Mouse (Mus musculus) cerebellum, adult 11 months (tissue): ENCODE measurements around the gene Iqca.

ENCODE experiments used
- DNase-seq: peaks from one replicate; pipeline ENCODE4 v3.0.0; 2022

Iqca gene

GRCm38 (mm10) chr1:90051347-90051746 is 101.9 kb downstream of the Iqca start:
- peak; percentile 12 for DNase-seq

- no peak for DNase-seq
These were observed 103.0 kb downstream of the Iqca start for GRCm38 (mm10) chr1:90050046-90050739.

- DNase-seq = no peak
These were observed 124.9 kb downstream of the Iqca start for GRCm38 (mm10) chr1:90028305-90028704.

GRCm38 (mm10) chr1:90026945-90027344 is 126.3 kb downstream of the Iqca start:
- no peak for DNase-seq

- DNase-seq = no peak
These were observed 132.9 kb downstream of the Iqca start for GRCm38 (mm10) chr1:90020336-90020735.

- no peak for DNase-seq
These were observed 135.1 kb downstream of the Iqca start for GRCm38 (mm10) chr1:90018071-90018470.

GRCm38 (mm10) chr1:90014446-90014845 is 138.8 kb downstream of the Iqca start, which contains the start of gene Asb18:
TSS of gene Asb18 (minus strand) at chr1:90014666.
- peak; percentile 26 for DNase-seq

- DNase-seq = no peak
These were observed 139.9 kb downstream of the Iqca start for GRCm38 (mm10) chr1:90013273-90013672.

GRCm38 (mm10) chr1:90012850-90013249 is 140.4 kb downstream of the Iqca start:
- no peak for DNase-seq

GRCm38 (mm10) chr1:90012168-90012567 is 141.0 kb downstream of the Iqca start:
- DNase-seq = no peak

- no peak for DNase-seq
These were observed 143.1 kb downstream of the Iqca start for GRCm38 (mm10) chr1:90010077-90010476.

GRCm38 (mm10) chr1:90009188-90009587 is 144.0 kb downstream of the Iqca start:
- DNase-seq = no peak

- peak; percentile 12 for DNase-seq
These were observed 146.5 kb downstream of the Iqca start for GRCm38 (mm10) chr1:90006666-90007065.

- no peak for DNase-seq
These were observed 152.2 kb downstream of the Iqca start for GRCm38 (mm10) chr1:90000981-90001380.

- DNase-seq = no peak
These were observed 153.3 kb downstream of the Iqca start for GRCm38 (mm10) chr1:89999858-90000257.

- no peak for DNase-seq
These were observed 154.5 kb downstream of the Iqca start for GRCm38 (mm10) chr1:89998696-89999095.

- no peak for DNase-seq
These were observed 155.1 kb downstream of the Iqca start for GRCm38 (mm10) chr1:89998076-89998475.

GRCm38 (mm10) chr1:89992256-89992655 is 160.9 kb downstream of the Iqca start:
- no peak for DNase-seq
